Mouse (Mus musculus) heart, adult 18-20 months (tissue): Measurements from ENCODE around the gene Kcnh8. TPM values are rescaled to one million over a fixed set of nuclear protein-coding genes. Genes with fewer than 3 reads are reported as not detected.

Experiments used
- DNase-seq, 2 experiments: peaks; one replicate each; pipeline ENCODE4 v3.0.0; 2021 to 2022; ENCODE audit warnings: mixed read lengths in 1 of 2
- total RNA-seq, 2 experiments: library from RNA; stranded (reverse); gene quantifications; 2 replicates each; pipeline ENCODE4 v1.2.3; 2021

The Kcnh8 gene
- total RNA-seq, 2 experiments from 2014 or later: not detected

DNA sequence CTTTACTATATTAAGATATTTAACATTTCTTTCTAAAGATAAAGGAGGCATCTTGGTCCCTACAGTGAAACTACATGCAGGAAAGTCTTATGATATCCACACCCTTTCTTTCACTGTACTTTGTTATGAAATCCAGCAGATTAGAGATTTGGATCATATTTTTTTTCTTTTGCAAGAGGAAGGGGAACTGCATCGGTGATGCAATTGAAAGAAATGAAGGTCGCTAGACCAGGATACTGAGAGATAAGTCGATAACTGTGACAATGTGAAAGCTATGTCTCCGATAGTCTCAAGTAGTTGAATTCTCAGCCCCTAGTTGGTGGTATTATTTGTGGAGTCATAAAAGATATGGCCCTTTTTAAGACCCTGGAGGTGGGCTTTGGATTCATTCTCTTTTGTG, 227.2 kb downstream of the Kcnh8 start:
- no peak for DNase-seq

DNA sequence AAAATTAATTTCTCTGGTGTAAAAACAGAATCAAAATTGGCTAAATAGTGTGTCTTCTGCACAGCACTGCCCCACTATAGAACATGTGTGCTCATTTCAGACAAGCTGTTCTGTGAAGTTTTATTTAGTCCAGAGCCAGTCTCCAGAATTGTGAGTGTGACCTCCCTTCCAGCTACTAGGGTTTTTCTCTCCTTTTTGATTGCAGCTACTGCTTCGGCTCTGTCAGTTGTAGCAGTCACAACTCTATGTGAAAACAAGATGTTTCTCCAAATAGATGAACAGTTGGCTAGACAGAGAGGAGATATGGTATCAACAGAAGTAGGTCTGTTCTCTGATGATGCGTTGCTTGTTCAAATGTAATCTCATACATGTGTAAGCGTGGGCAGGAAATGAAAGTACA, 270.7 kb downstream of the Kcnh8 start:
- DNase-seq: no peak

DNA sequence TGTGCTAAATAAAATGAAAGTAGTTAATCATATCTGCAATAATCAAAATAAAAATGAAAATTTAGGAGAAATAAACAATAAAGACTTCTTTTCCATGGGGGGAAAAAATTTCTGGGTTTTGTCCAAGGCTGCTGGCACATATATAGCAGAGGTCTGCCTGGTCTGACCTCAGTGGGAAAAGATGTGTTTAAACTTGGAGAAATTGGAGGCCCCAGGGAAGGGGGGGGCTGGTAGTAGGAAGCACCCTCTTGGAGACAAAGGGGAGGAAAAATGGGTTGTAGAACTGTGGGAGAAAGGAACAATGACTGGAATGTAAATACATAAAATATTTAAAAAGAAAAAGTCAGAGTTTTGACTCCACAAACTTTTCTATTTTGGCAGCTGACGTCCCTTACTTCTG, 276.5 kb downstream of the Kcnh8 start:
- DNase-seq: no peak

DNA sequence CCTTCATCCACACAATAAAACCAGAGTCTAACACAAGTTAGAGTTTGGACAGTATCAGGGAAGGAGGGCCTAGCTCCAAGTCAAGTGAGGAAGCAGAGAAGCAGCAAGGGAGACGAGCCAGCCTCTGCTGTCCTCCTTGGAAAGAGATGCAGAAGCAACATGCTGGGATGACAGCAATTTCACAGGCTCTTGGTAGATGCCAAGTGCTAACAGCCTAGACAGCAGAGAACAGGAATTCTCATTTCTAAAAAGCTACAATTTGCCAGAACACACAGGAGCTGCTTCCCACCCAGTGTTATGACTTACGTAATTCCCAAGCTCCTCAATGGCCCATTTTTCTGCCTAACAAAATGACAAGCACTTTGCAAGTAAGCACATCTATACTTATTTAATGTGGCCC, 277.5 kb downstream of the Kcnh8 start:
- no peak for DNase-seq

DNA sequence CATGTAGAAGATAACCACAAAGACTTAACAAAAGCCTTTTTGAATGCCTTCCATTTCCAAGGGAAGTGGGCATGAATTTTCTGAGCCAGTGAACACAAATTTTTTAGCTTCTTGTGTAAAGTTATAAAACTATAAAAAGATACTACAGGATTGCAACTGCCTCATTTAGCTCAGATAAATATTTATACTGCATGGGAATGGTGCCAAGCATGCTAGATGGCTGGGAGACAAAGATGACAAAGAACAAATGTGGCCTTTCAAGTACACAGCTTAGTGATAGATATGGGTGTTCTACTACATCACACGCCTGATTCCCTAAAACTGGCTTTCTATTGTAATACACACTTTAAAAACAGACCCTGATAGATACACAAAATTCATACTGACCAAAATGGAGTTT, 282.7 kb downstream of the Kcnh8 start:
- DNase-seq: no peak

DNA sequence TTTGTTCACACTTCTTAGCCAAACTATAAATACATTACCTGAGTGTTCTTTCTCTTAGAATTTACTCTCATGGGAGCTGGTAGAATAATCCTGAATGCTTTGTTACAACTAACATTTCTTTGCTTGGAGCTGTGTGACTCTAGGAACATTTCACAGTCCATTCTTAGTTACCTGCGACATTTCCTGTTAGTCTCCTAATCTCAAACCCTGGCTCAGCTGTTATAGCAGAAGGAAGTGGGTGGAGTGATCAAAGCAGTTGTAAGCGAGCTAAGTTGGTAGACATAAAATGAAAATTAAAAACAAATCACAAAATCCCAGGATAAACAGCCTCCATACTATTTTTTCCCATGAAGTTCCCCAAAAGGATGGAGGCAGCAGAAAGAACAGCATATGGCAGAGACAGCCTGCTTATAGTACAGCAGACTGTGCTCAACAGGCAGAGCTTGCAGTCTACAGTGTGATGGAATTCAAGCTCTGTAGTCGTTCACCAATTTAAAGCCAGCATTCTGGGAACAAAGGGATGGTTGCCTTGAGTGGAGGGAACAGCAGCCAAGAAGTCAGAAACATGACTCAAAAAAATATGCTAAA, 318.1 kb downstream of the Kcnh8 start:
- no peak for DNase-seq

DNA sequence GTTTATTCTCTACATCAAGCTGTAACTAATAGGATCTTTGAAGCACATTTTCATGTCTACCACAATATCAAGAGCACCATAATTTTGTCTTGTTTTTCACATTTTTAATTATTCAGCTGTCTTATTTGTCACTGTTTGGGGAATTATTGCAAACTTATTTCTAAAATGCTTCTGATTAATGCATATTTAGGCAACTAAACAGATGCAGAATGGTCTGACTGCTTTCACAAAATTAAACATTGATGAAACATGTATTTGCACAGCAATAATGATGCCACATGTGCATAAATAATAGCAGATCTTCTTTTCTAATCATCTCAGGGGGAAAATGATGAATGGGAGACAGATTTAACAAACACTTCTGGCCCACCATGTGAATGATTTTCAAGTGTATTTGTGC, 341.5 kb downstream of the Kcnh8 start:
- no peak for DNase-seq

DNA sequence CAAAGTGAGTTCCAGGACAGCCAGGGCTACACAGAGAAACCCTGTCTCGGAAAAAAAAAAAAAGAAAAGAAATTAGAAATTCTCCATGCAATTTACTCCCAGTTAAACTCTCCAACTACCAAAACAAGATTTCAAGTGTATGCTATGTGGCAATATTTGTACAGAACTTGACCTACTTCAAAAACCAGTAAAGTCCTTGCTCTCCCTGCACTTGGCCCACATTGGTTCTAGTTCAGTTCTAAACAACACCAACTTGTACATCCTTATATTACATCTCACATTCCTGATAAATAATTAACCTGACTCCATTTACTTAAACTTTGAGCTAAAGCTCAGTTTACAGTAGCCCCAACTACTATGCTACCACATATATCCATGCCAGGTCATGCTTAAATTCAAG, 370.2 kb downstream of the Kcnh8 start:
- no peak for DNase-seq

DNA sequence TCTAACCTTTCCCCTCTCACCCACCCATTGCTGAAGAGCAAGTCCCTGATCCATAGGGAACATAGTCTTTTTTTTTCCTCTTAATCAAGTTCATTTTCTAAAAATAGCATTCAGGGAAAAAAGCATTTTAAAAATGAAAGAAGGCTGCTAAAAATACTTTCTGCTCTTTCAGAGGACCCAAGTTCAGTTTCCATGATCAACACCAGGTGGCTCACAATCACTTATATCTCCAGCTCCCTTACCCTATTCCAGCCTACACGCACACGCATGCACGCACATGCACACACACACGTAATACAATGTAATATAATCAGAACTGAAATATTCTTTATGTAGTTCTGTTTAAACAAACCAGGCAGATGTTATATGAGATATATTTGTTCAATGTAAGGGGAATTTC, 378.4 kb downstream of the Kcnh8 start:
- DNase-seq: no peak
